Comparison of ENCODE assay signal across 8 mouse cellular contexts in genomic region chr13:109260796-109261516, GRCm38 (mm10).
DNase-seq lines count a peak whose midpoint lies in the region; ATAC-seq and TF ChIP-seq lines count a peak whose summit lies in the region.

No protein-coding gene starts in this region.

- no peaks in the 10 kb centered on the region for H3K4me1 ChIP-seq in brown adipose tissue, adult 24 weeks (ENCODE audit: control insufficient read depth, insufficient read depth, insufficient read length, low read length)
- peaks cover 14% of the 10 kb centered on the region for H3K4me1 ChIP-seq in hindbrain, embryonic 13.5 days (replicated peaks)
- peaks cover 12% of the 10 kb centered on the region for H3K4me1 ChIP-seq in midbrain, embryonic 12.5 days

- H3K9ac ChIP-seq in hindbrain, embryonic 13.5 days = peak overlapping the region; percentile 76
- H3K9ac ChIP-seq in midbrain, embryonic 12.5 days (replicated peaks) = peak overlapping the region; percentile 56

- H3K4me3 ChIP-seq in layer of hippocampus, adult 2 months = peak overlapping the region; percentile 75
- peak overlapping the region; percentile 47 for H3K4me3 ChIP-seq in brown adipose tissue, adult 24 weeks (ENCODE audit: insufficient read depth, low read depth, low read length)
- peak overlapping the region; percentile 50 for H3K4me3 ChIP-seq in hindbrain, embryonic 13.5 days
- H3K4me3 ChIP-seq in midbrain, embryonic 12.5 days = peak overlapping the region; percentile 52

- WGBS in hindbrain, embryonic 13.5 days = 2% methylated on average over 17 of the region's 17 CpGs
- 0% methylated on average over 17 of the region's 17 CpGs for WGBS in midbrain, embryonic 12.5 days

- peak overlapping the region; percentile 66 for H3K4me2 ChIP-seq in hindbrain, embryonic 13.5 days
- peak overlapping the region; percentile 75 for H3K4me2 ChIP-seq in midbrain, embryonic 12.5 days (replicated peaks)

- ATAC-seq in hindbrain, embryonic 13.5 days (ENCODE audit: low FRiP score) = peak; percentile 68
- ATAC-seq in midbrain, embryonic 12.5 days (ENCODE audit: low FRiP score, low read depth) = peak; percentile 62

- DNase-seq in layer of hippocampus, adult 2 months (ENCODE audit: low spot score in 2 of 2) = no peak
- no peak for DNase-seq in layer of hippocampus, adult 11-12 months (ENCODE audit: low spot score)
- DNase-seq in layer of hippocampus, postnatal 10 days (ENCODE audit: low spot score in 2 of 2) = no peak
- no peak for DNase-seq in thymus, postnatal 0 days (ENCODE audit: low spot score)
- DNase-seq in kidney, adult 8-10 months = no peak

- no peaks in the 10 kb centered on the region for H3K36me3 ChIP-seq in hindbrain, embryonic 13.5 days
- no peaks in the 10 kb centered on the region for H3K36me3 ChIP-seq in midbrain, embryonic 12.5 days

- no peaks in the 10 kb centered on the region for H3K9me3 ChIP-seq in hindbrain, embryonic 13.5 days
- H3K9me3 ChIP-seq in midbrain, embryonic 12.5 days = no peaks in the 10 kb centered on the region

- peak overlapping the region; percentile 77 for H3K27ac ChIP-seq in layer of hippocampus, adult 2 months
- H3K27ac ChIP-seq in brown adipose tissue, adult 24 weeks (replicated peaks; ENCODE audit: low read depth, low read length) = no peak overlapping the region
- H3K27ac ChIP-seq in hindbrain, embryonic 13.5 days = peak overlapping the region; percentile 77
- H3K27ac ChIP-seq in midbrain, embryonic 12.5 days (replicated peaks) = peak overlapping the region; percentile 75

- no peak for TF ChIP-seq CTCF in layer of hippocampus, adult 2 months (conservative IDR thresholded peaks at IDR 0.05)

- no peaks in the 10 kb centered on the region for H3K27me3 ChIP-seq in hindbrain, embryonic 13.5 days
- H3K27me3 ChIP-seq in midbrain, embryonic 12.5 days = no peaks in the 10 kb centered on the region
